ENCODE assay signal across 8 mouse cellular contexts in genomic region chr9:90054371-90055145, GRCm38 (mm10). TPM values are rescaled to one million over a fixed set of nuclear protein-coding genes. Genes with fewer than 3 reads are reported as not detected.
DNase-seq lines count a peak whose midpoint lies in the region; ATAC-seq and TF ChIP-seq lines count a peak whose summit lies in the region.

No protein-coding gene starts in this region.

- H3K27me3 ChIP-seq in heart, postnatal 0 days (ENCODE audit: control insufficient read depth, insufficient read depth, low read length) = no peaks in the 10 kb centered on the region

- H3K27ac ChIP-seq in embryonic fibroblast, embryonic 13.5 days (ENCODE audit: insufficient read depth, low read length) = no peak overlapping the region
- H3K27ac ChIP-seq in heart, postnatal 0 days (ENCODE audit: low read depth) = peak overlapping the region; percentile 60

- peak overlapping the region; percentile 58 for H3K4me3 ChIP-seq in embryonic fibroblast, embryonic 13.5 days (ENCODE audit: insufficient read depth, low read length)
- H3K4me3 ChIP-seq in heart, postnatal 0 days (ENCODE audit: low read depth, low read length) = peak overlapping the region; percentile 64

- peak overlapping the region; percentile 63 for H3K9ac ChIP-seq in heart, postnatal 0 days (replicated peaks; ENCODE audit: low read depth, low read length)

- peak; percentile 34; the same call in 1 of the 2 replicates for TF ChIP-seq CTCF in embryonic fibroblast, embryonic 13.5 days (IDR thresholded peaks at IDR 0.05; ENCODE audit: borderline replicate concordance, insufficient read depth, low read length)
- peak; percentile 65 for TF ChIP-seq CTCF in heart, postnatal 0 days (IDR thresholded peaks at IDR 0.05; ENCODE audit: low read depth)

- TF ChIP-seq EP300 in heart, postnatal 0 days (IDR thresholded peaks at IDR 0.05; ENCODE audit: low read depth) = no peak

- under 1% methylated on average over 37 of the region's 37 CpGs for WGBS in heart, postnatal 0 days

- peak; percentile 59 for DNase-seq in layer of hippocampus, adult 9-11 months
- no peak for DNase-seq in layer of hippocampus, adult 8-10 months (ENCODE audit: low spot score in 2 of 2)
- peak; percentile 87 for DNase-seq in heart, postnatal 0 days (ENCODE audit: low spot score)
- peak; percentile 86 to 93 for DNase-seq in kidney, postnatal 25 days
- peak; percentile 88 for DNase-seq in lung, postnatal 25 days (ENCODE audit: low spot score)
- DNase-seq in ovary, postnatal 14 days (ENCODE audit: low spot score) = peak; percentile 47
- peak; percentile 79 for DNase-seq in urinary bladder, postnatal 14 days (ENCODE audit: low spot score)

- TF ChIP-seq POLR2A in embryonic fibroblast, embryonic 13.5 days (IDR thresholded peaks at IDR 0.05; ENCODE audit: low read depth, low read length) = peak; percentile 73

- H3K4me2 ChIP-seq in heart, postnatal 0 days (ENCODE audit: low read depth, low read length) = peak overlapping the region; percentile 85

- H3K9me3 ChIP-seq in heart, postnatal 0 days (replicated peaks; ENCODE audit: control insufficient read depth, low read length) = no peaks in the 10 kb centered on the region

- peak; percentile 95 for ATAC-seq in heart, postnatal 0 days (ENCODE audit: insufficient read depth, low read depth)

- no peaks in the 10 kb centered on the region for H3K36me3 ChIP-seq in heart, postnatal 0 days (replicated peaks; ENCODE audit: control insufficient read depth, insufficient read depth, low read length)

- no peaks in the 10 kb centered on the region for H3K4me1 ChIP-seq in embryonic fibroblast, embryonic 13.5 days (ENCODE audit: control insufficient read depth, insufficient read depth, low read length)
- no peaks in the 10 kb centered on the region for H3K4me1 ChIP-seq in heart, postnatal 0 days (ENCODE audit: control insufficient read depth, insufficient read depth)

RNA-seq across cellular contexts. Expression of gene Ctsh, which starts 0.6 kb away (rescaled TPM):
- total RNA-seq in layer of hippocampus, adult 8-10 months (2022) = 10 to 100 TPM; 11.7 to 56.6 (median 34.5) TPM
- polyA plus RNA-seq in embryonic fibroblast, embryonic 13.5 days (2011; ENCODE audit: insufficient read length, low read depth, missing spikeins) = 36.1 and 53.7 TPM in 2 replicates
- 63.6 and 151 TPM in 2 replicates for total RNA-seq in heart, postnatal 0 days (2014; rRNA removed; ENCODE audit: low replicate concordance)
- 78.8 and 85.5 TPM in 2 replicates for polyA plus RNA-seq in heart, postnatal 0 days (2015; fragmentation: Nextera tagmentation; extraction: Ambion mirVana)

Comparison
In these comparisons a context has a peak if more than half of its experiments do, and no peak if none do; other contexts are left out.
1. DNase-seq: peak in layer of hippocampus, adult 9-11 months (single experiment), heart, postnatal 0 days (single experiment), kidney, postnatal 25 days (2 of 2), lung, postnatal 25 days (single experiment), ovary, postnatal 14 days (single experiment) and urinary bladder, postnatal 14 days (single experiment); none in layer of hippocampus, adult 8-10 months (0 of 2).